Mouse (Mus musculus) kidney, embryonic 14.5 days (tissue): ENCODE measurements around the gene Ginm1. TPM values are rescaled to one million over a fixed set of nuclear protein-coding genes. Genes with fewer than 3 reads are reported as not detected.

ENCODE experiments used
- ATAC-seq: fragments of 200-750 bp; cut with Nextera tagmentation; 2 replicates; pipeline ENCODE4 v1.8.0; 2017; ENCODE audit warnings: moderate number of reproducible peaks, mild to moderate bottlenecking, moderate TSS enrichment, moderate library complexity; ENCODE audit not compliant: low FRiP score, low TSS enrichment
- H3K27ac ChIP-seq: fragments of 300-500 bp; sonication (generic); 2 replicates; pipeline ENCODE4 v1.5.1; 2014; ENCODE audit warnings: low read depth, mild to moderate bottlenecking, low read length, moderate library complexity, mixed read lengths
- H3K27me3 ChIP-seq: fragments of 300-500 bp; sonication (generic); 2 replicates; pipeline ENCODE4 v1.6.1; 2014; ENCODE audit warnings: mild to moderate bottlenecking, low read length; ENCODE audit not compliant: control insufficient read depth, insufficient read depth
- H3K36me3 ChIP-seq: fragments of 300-500 bp; sonication (generic); 2 replicates; pipeline ENCODE4 v1.6.1; 2014; ENCODE audit warnings: low read length, mixed read lengths; ENCODE audit not compliant: control insufficient read depth, insufficient read depth
- H3K4me1 ChIP-seq: fragments of 300-500 bp; sonication (generic); 2 replicates; pipeline ENCODE4 v1.6.1; 2014; ENCODE audit warnings: low read length, mixed read lengths; ENCODE audit not compliant: control insufficient read depth, insufficient read depth
- H3K4me2 ChIP-seq: fragments of 300-500 bp; sonication (generic); replicated peaks from 2 replicates; pipeline ENCODE4 v1.6.1; 2014; ENCODE audit warnings: low read depth, mild to moderate bottlenecking, low read length
- H3K4me3 ChIP-seq: fragments of 300-500 bp; sonication (generic); 2 replicates; pipeline ENCODE4 v1.5.1; 2014; ENCODE audit warnings: mild to moderate bottlenecking, low read length
- H3K9ac ChIP-seq: fragments of 300-500 bp; sonication (generic); 2 replicates; pipeline ENCODE4 v1.6.1; 2014; ENCODE audit warnings: low read depth, mild to moderate bottlenecking, low read length, moderate library complexity
- H3K9me3 ChIP-seq: fragments of 300-500 bp; sonication (generic); 2 replicates; pipeline ENCODE4 v1.6.1; 2016; ENCODE audit warnings: low read length; ENCODE audit not compliant: control insufficient read depth
- WGBS: fragments of 180-500 bp; shearing (Covaris S2); extraction: QIAGEN DNeasy Blood & Tissue Kit; methylation state at CpG from one replicate; pipeline ENCODE4 v1.1.7; 2014; 5-methylcytosine and 5-hydroxymethylcytosine counted together
- polyA plus RNA-seq: library from polyadenylated mRNA; unstranded; fragments of >200 nt; fragmentation: Nextera tagmentation; extraction: Ambion mirVana; gene quantifications from 2 replicates; pipeline ENCODE4 v1.2.1, GENCODE M21; 2014

Gene Ginm1
- polyA plus RNA-seq, 1 experiment from 2014 or later, result 74.1 TPM

- Histone ChIP-seq H3K9me3 (no peaks in the 10 kb centered on the region), H3K27ac (no peak overlapping the region), H3K4me1 (no peaks in the 10 kb centered on the region), H3K4me2 (no peak overlapping the region), H3K27me3 (no peaks in the 10 kb centered on the region), H3K36me3 (peaks cover 47% of the 10 kb centered on the region), H3K4me3 (no peak overlapping the region), H3K9ac (no peak overlapping the region)
- 91% methylated on average over 5 of the region's 5 CpGs for WGBS
- ATAC-seq, result no peak
These were observed 27.5 kb upstream of the Ginm1 start for GRCm38 (mm10) chr10:7820171-7820570.

- no peak overlapping the region for H3K27ac ChIP-seq
- no peak overlapping the region for H3K9ac ChIP-seq
- H3K9me3 ChIP-seq, result no peaks in the 10 kb centered on the region
- H3K4me2 ChIP-seq, result no peak overlapping the region
- ATAC-seq, result no peak
- H3K27me3 ChIP-seq, result no peaks in the 10 kb centered on the region
- WGBS, result 85% methylated on average over 4 of the region's 4 CpGs
- peaks cover 49% of the 10 kb centered on the region for H3K36me3 ChIP-seq
- no peaks in the 10 kb centered on the region for H3K4me1 ChIP-seq
- no peak overlapping the region for H3K4me3 ChIP-seq
These were observed 27.0 kb upstream of the Ginm1 start for GRCm38 (mm10) chr10:7819603-7820002.

- no peak overlapping the region for H3K4me2 ChIP-seq
- WGBS, result 89% methylated on average over 4 of the region's 4 CpGs
- H3K36me3 ChIP-seq, result peaks cover 49% of the 10 kb centered on the region
- H3K27me3 ChIP-seq, result no peaks in the 10 kb centered on the region
- no peak overlapping the region for H3K27ac ChIP-seq
- H3K4me3 ChIP-seq, result no peak overlapping the region
- no peak overlapping the region for H3K9ac ChIP-seq
- H3K4me1 ChIP-seq, result no peaks in the 10 kb centered on the region
- H3K9me3 ChIP-seq, result no peaks in the 10 kb centered on the region
- no peak for ATAC-seq
These were observed 26.5 kb upstream of the Ginm1 start for GRCm38 (mm10) chr10:7819156-7819555.

GRCm38 (mm10) chr10:7818676-7819075 lies 26.1 kb upstream of the Ginm1 start:
- H3K4me2 ChIP-seq, result no peak overlapping the region
- H3K36me3 ChIP-seq, result peaks cover 47% of the 10 kb centered on the region
- no peaks in the 10 kb centered on the region for H3K4me1 ChIP-seq
- 98% methylated on average over 4 of the region's 4 CpGs for WGBS
- no peaks in the 10 kb centered on the region for H3K27me3 ChIP-seq
- no peaks in the 10 kb centered on the region for H3K9me3 ChIP-seq
- H3K4me3 ChIP-seq, result no peak overlapping the region
- H3K27ac ChIP-seq, result no peak overlapping the region
- ATAC-seq, result no peak
- no peak overlapping the region for H3K9ac ChIP-seq

- Histone ChIP-seq H3K9me3 (no peaks in the 10 kb centered on the region), H3K4me3 (no peak overlapping the region), H3K9ac (no peak overlapping the region), H3K27me3 (no peaks in the 10 kb centered on the region), H3K4me2 (no peak overlapping the region), H3K36me3 (peaks cover 46% of the 10 kb centered on the region), H3K27ac (no peak overlapping the region), H3K4me1 (no peaks in the 10 kb centered on the region)
- ATAC-seq, result no peak
- WGBS, result 82% methylated on average over 2 of the region's 2 CpGs
These were observed 23.9 kb upstream of the Ginm1 start for GRCm38 (mm10) chr10:7816476-7816875.

GRCm38 (mm10) chr10:7809937-7810336 lies 17.3 kb upstream of the Ginm1 start:
- 54% methylated on average over 2 of the region's 2 CpGs for WGBS
- H3K4me1 ChIP-seq, result no peaks in the 10 kb centered on the region
- no peaks in the 10 kb centered on the region for H3K27me3 ChIP-seq
- no peak overlapping the region for H3K9ac ChIP-seq
- no peaks in the 10 kb centered on the region for H3K9me3 ChIP-seq
- no peak overlapping the region for H3K4me3 ChIP-seq
- no peak overlapping the region for H3K27ac ChIP-seq
- H3K4me2 ChIP-seq, result no peak overlapping the region
- peaks cover 56% of the 10 kb centered on the region for H3K36me3 ChIP-seq
- ATAC-seq, result peak; percentile 46

- 90% methylated on average over 2 of the region's 2 CpGs for WGBS
- no peaks in the 10 kb centered on the region for H3K9me3 ChIP-seq
- H3K4me3 ChIP-seq, result no peak overlapping the region
- H3K4me1 ChIP-seq, result no peaks in the 10 kb centered on the region
- H3K27ac ChIP-seq, result no peak overlapping the region
- no peak overlapping the region for H3K9ac ChIP-seq
- H3K36me3 ChIP-seq, result peaks cover 78% of the 10 kb centered on the region
- ATAC-seq, result no peak
- no peaks in the 10 kb centered on the region for H3K27me3 ChIP-seq
- no peak overlapping the region for H3K4me2 ChIP-seq
These were observed 10.0 kb upstream of the Ginm1 start for GRCm38 (mm10) chr10:7802519-7803140.

- Histone ChIP-seq H3K9ac (no peak overlapping the region), H3K4me1 (no peaks in the 10 kb centered on the region), H3K4me2 (no peak overlapping the region), H3K36me3 (peaks cover 85% of the 10 kb centered on the region), H3K27ac (no peak overlapping the region), H3K9me3 (no peaks in the 10 kb centered on the region), H3K4me3 (no peak overlapping the region), H3K27me3 (no peaks in the 10 kb centered on the region)
- 90% methylated on average over 3 of the region's 3 CpGs for WGBS
- no peak for ATAC-seq
These were observed 8.6 kb upstream of the Ginm1 start for GRCm38 (mm10) chr10:7801258-7801657.

- H3K4me1 ChIP-seq, result peaks cover 12% of the 10 kb centered on the region; the same call in 1 of the 2 replicates
- no peaks in the 10 kb centered on the region for H3K27me3 ChIP-seq
- peak overlapping the region; percentile 85 for H3K4me3 ChIP-seq
- peaks cover 24% of the 10 kb centered on the region; the same call in 1 of the 2 replicates for H3K36me3 ChIP-seq
- 1% methylated on average over 10 of the region's 10 CpGs for WGBS
- peak overlapping the region; percentile 44 for H3K4me2 ChIP-seq
- H3K9ac ChIP-seq, result peak overlapping the region; percentile 83
- no peak overlapping the region for H3K27ac ChIP-seq
- ATAC-seq, result 0 out of 2 replicates have a peak, but pooled peaks have one; percentile 14
- no peaks in the 10 kb centered on the region for H3K9me3 ChIP-seq
These were observed 322 bp downstream of the Ginm1 start for GRCm38 (mm10) chr10:7792254-7792750.
